Mouse (Mus musculus) neural tube, embryonic 15.5 days (tissue): Measurements from ENCODE around the gene Gm10840. TPM values are rescaled to one million over a fixed set of nuclear protein-coding genes. Genes with fewer than 3 reads are reported as not detected.

Source experiments
- ATAC-seq: fragments of 200-750 bp; cut with Nextera tagmentation; 2 replicates; pipeline ENCODE4 v1.8.0; 2017; ENCODE audit warnings: mild to moderate bottlenecking, moderate TSS enrichment, moderate library complexity; ENCODE audit not compliant: low FRiP score
- H3K27ac ChIP-seq: fragments of 300-500 bp; sonication (generic); replicated peaks from 2 replicates; pipeline ENCODE4 v1.5.1; 2015; ENCODE audit warnings: mild to moderate bottlenecking, inconsistent platforms
- H3K27me3 ChIP-seq: fragments of 300-500 bp; sonication (generic); replicated peaks from 2 replicates; pipeline ENCODE4 v1.6.1; 2015; ENCODE audit warnings: inconsistent platforms
- H3K36me3 ChIP-seq: fragments of 300-500 bp; sonication (generic); 2 replicates; pipeline ENCODE4 v1.6.1; 2015; ENCODE audit warnings: inconsistent platforms
- H3K4me1 ChIP-seq: fragments of 300-500 bp; sonication (generic); 2 replicates; pipeline ENCODE4 v1.6.1; 2015; ENCODE audit warnings: inconsistent platforms
- H3K4me2 ChIP-seq: fragments of 300-500 bp; sonication (generic); 2 replicates; pipeline ENCODE4 v1.6.1; 2015; ENCODE audit warnings: inconsistent platforms, mild to moderate bottlenecking, moderate library complexity
- H3K4me3 ChIP-seq: fragments of 300-500 bp; sonication (generic); replicated peaks from 2 replicates; pipeline ENCODE4 v1.5.1; 2015; ENCODE audit warnings: mild to moderate bottlenecking, inconsistent platforms
- H3K9ac ChIP-seq: fragments of 300-500 bp; sonication (generic); replicated peaks from 2 replicates; pipeline ENCODE4 v1.6.1; 2015; ENCODE audit warnings: mild to moderate bottlenecking, inconsistent platforms
- H3K9me3 ChIP-seq: fragments of 300-500 bp; sonication (generic); replicated peaks from 2 replicates; pipeline ENCODE4 v1.6.1; 2016; ENCODE audit warnings: inconsistent platforms
- WGBS: fragments of 180-500 bp; shearing (Covaris S2); methylation state at CpG from one replicate; pipeline ENCODE4 v1.1.7; 2015; ENCODE audit warnings: mixed read lengths; 5-methylcytosine and 5-hydroxymethylcytosine counted together
- polyA plus RNA-seq: library from polyadenylated mRNA; unstranded; fragments of >200 nt; fragmentation: Nextera tagmentation; extraction: Ambion mirVana; gene quantifications from 2 replicates; pipeline ENCODE4 v1.2.1, GENCODE M21; 2015

Gene Gm10840
- polyA plus RNA-seq, 1 experiment from 2014 or later = not detected

GRCm38 (mm10) chr11:106163546-106163945 is 2.9 kb downstream of the Gm10840 start:
- Histone ChIP-seq H3K9ac (no peak overlapping the region), H3K36me3 (peaks cover 41% of the 10 kb centered on the region)
- WGBS = 88% methylated on average over 4 of the region's 4 CpGs

GRCm38 (mm10) chr11:106164601-106165180 is 4.0 kb downstream of the Gm10840 start:
- Histone ChIP-seq H3K27ac (no peak overlapping the region), H3K4me3 (no peak overlapping the region), H3K27me3 (no peaks in the 10 kb centered on the region), H3K9me3 (no peaks in the 10 kb centered on the region), H3K4me1 (peaks cover 17% of the 10 kb centered on the region), H3K9ac (no peak overlapping the region), H3K4me2 (no peak overlapping the region), H3K36me3 (peaks cover 41% of the 10 kb centered on the region)
- WGBS = 94% methylated on average over 16 of the region's 16 CpGs
- ATAC-seq = no peak

More at GRCm38 (mm10) chr11:106163546-106163945, 2.9 kb downstream of the Gm10840 start:
- H3K27ac ChIP-seq = no peak overlapping the region
- H3K9me3 ChIP-seq = no peaks in the 10 kb centered on the region
- no peak for ATAC-seq
- no peak overlapping the region for H3K4me2 ChIP-seq
- H3K4me1 ChIP-seq = peaks cover 26% of the 10 kb centered on the region
- H3K27me3 ChIP-seq = no peaks in the 10 kb centered on the region
- H3K4me3 ChIP-seq = no peak overlapping the region

GRCm38 (mm10) chr11:106167435-106167834 is 6.8 kb downstream of the Gm10840 start:
- H3K27me3 ChIP-seq = no peaks in the 10 kb centered on the region
- H3K27ac ChIP-seq = no peak overlapping the region
- 91% methylated on average over 5 of the region's 5 CpGs for WGBS
- H3K9me3 ChIP-seq = no peaks in the 10 kb centered on the region
- H3K36me3 ChIP-seq = peaks cover 54% of the 10 kb centered on the region
- no peaks in the 10 kb centered on the region for H3K4me1 ChIP-seq
- H3K9ac ChIP-seq = no peak overlapping the region
- no peak for ATAC-seq
- H3K4me3 ChIP-seq = no peak overlapping the region
- no peak overlapping the region for H3K4me2 ChIP-seq

GRCm38 (mm10) chr11:106170807-106171206 is 10.2 kb downstream of the Gm10840 start:
- H3K4me1 ChIP-seq = no peaks in the 10 kb centered on the region
- H3K9me3 ChIP-seq = no peaks in the 10 kb centered on the region
- peaks cover 39% of the 10 kb centered on the region for H3K36me3 ChIP-seq
- no peak overlapping the region for H3K9ac ChIP-seq
- 82% methylated on average over 7 of the region's 7 CpGs for WGBS
- H3K4me3 ChIP-seq = no peak overlapping the region
- ATAC-seq = no peak
- no peak overlapping the region for H3K27ac ChIP-seq
- H3K27me3 ChIP-seq = no peaks in the 10 kb centered on the region
- H3K4me2 ChIP-seq = no peak overlapping the region

GRCm38 (mm10) chr11:106173228-106173627 is 12.6 kb downstream of the Gm10840 start:
- Histone ChIP-seq H3K27me3 (no peaks in the 10 kb centered on the region), H3K36me3 (peaks cover 20% of the 10 kb centered on the region), H3K27ac (no peak overlapping the region), H3K9me3 (no peaks in the 10 kb centered on the region), H3K4me1 (no peaks in the 10 kb centered on the region), H3K4me3 (no peak overlapping the region), H3K4me2 (no peak overlapping the region), H3K9ac (no peak overlapping the region)
- WGBS = 96% methylated on average over 2 of the region's 2 CpGs
- ATAC-seq = no peak

- H3K4me2 ChIP-seq = no peak overlapping the region
- no peaks in the 10 kb centered on the region for H3K4me1 ChIP-seq
- H3K27ac ChIP-seq = no peak overlapping the region
- no peak overlapping the region for H3K4me3 ChIP-seq
- H3K9ac ChIP-seq = no peak overlapping the region
- H3K9me3 ChIP-seq = no peaks in the 10 kb centered on the region
- ATAC-seq = no peak
- H3K27me3 ChIP-seq = no peaks in the 10 kb centered on the region
- 85% methylated on average over 5 of the region's 5 CpGs for WGBS
- H3K36me3 ChIP-seq = peaks cover 19% of the 10 kb centered on the region
These were observed 13.7 kb downstream of the Gm10840 start for GRCm38 (mm10) chr11:106174372-106174771.

- ATAC-seq = no peak
These were observed 14.4 kb downstream of the Gm10840 start for GRCm38 (mm10) chr11:106175081-106175480.

GRCm38 (mm10) chr11:106176372-106176771 is 15.7 kb downstream of the Gm10840 start:
- Histone ChIP-seq H3K27ac (no peak overlapping the region), H3K4me2 (no peak overlapping the region), H3K9me3 (no peaks in the 10 kb centered on the region), H3K4me3 (no peak overlapping the region), H3K36me3 (peaks cover 13% of the 10 kb centered on the region; the same call in 1 of the 2 replicates), H3K27me3 (no peaks in the 10 kb centered on the region), H3K9ac (no peak overlapping the region), H3K4me1 (no peaks in the 10 kb centered on the region)
- WGBS = 92% methylated on average over 5 of the region's 5 CpGs
- no peak for ATAC-seq

More at GRCm38 (mm10) chr11:106175081-106175480, 14.4 kb downstream of the Gm10840 start:
- H3K27me3 ChIP-seq = no peaks in the 10 kb centered on the region
- no peak overlapping the region for H3K4me2 ChIP-seq
- H3K9ac ChIP-seq = no peak overlapping the region
- H3K4me1 ChIP-seq = no peaks in the 10 kb centered on the region
- WGBS = 61% methylated on average over 3 of the region's 3 CpGs
- H3K9me3 ChIP-seq = no peaks in the 10 kb centered on the region
- H3K4me3 ChIP-seq = no peak overlapping the region
- peaks cover 15% of the 10 kb centered on the region for H3K36me3 ChIP-seq
- H3K27ac ChIP-seq = no peak overlapping the region

- Histone ChIP-seq H3K9ac (no peak overlapping the region), H3K4me3 (no peak overlapping the region), H3K36me3 (peaks cover 18% of the 10 kb centered on the region; the same call in 1 of the 2 replicates), H3K27me3 (no peaks in the 10 kb centered on the region), H3K27ac (no peak overlapping the region), H3K4me2 (no peak overlapping the region), H3K4me1 (no peaks in the 10 kb centered on the region), H3K9me3 (no peaks in the 10 kb centered on the region)
- 79% methylated on average over 5 of the region's 5 CpGs for WGBS
- no peak for ATAC-seq
These were observed 17.6 kb downstream of the Gm10840 start for GRCm38 (mm10) chr11:106178036-106178782.

GRCm38 (mm10) chr11:106179711-106180448 is 19.2 kb downstream of the Gm10840 start:
- Histone ChIP-seq H3K4me2 (no peak overlapping the region), H3K9ac (no peak overlapping the region), H3K36me3 (peaks cover 27% of the 10 kb centered on the region; the same call in 1 of the 2 replicates), H3K9me3 (no peaks in the 10 kb centered on the region), H3K27ac (no peak overlapping the region), H3K4me1 (no peaks in the 10 kb centered on the region), H3K4me3 (no peak overlapping the region), H3K27me3 (no peaks in the 10 kb centered on the region)
- ATAC-seq = no peak
- WGBS = 76% methylated on average over 7 of the region's 7 CpGs

GRCm38 (mm10) chr11:106180449-106180801 is 19.8 kb downstream of the Gm10840 start:
- Histone ChIP-seq H3K4me2 (no peak overlapping the region), H3K4me1 (no peaks in the 10 kb centered on the region), H3K9me3 (no peaks in the 10 kb centered on the region), H3K4me3 (no peak overlapping the region), H3K9ac (no peak overlapping the region), H3K27me3 (no peaks in the 10 kb centered on the region), H3K27ac (no peak overlapping the region), H3K36me3 (peaks cover 30% of the 10 kb centered on the region; the same call in 1 of the 2 replicates)
- WGBS = 92% methylated on average over 2 of the region's 2 CpGs
- ATAC-seq = no peak
